ENCODE assay signal across 10 mouse cellular contexts in the genomic region with DNA sequence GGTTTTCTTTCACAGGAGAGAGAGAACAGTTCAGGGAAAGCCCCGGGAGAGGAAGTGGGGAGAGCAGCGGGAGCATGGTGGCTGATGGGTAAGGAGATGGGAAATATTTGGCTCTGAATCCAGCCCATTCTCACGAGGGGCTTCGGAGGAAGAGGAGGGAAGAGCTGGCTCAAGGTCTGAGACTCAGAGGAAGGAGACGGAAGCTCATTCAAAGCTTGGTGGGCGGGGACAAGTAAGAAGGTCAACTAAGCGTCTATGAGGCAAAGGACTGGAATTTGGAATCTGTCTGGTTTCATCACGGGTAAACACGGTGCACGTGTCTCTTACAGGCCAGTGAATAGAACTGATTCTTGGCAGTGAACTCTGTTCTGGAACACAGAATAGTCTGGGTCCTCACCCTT. TPM values are rescaled to one million over a fixed set of nuclear protein-coding genes. Genes with fewer than 3 reads are reported as not detected.
A peak's percentile ranks its signal among the peaks of the same experiment; 100 is the strongest.
DNase-seq lines count a peak whose midpoint lies in the region; TF ChIP-seq lines count a peak whose summit lies in the region.
"Had no signal": no experiment of that assay in that cellular context is flagged by ENCODE, and none has a peak within 500 bp of the region (broad histone marks: within the 10 kb centered on the region; RNA-seq: fewer than 3 reads in every experiment).

No protein-coding gene starts in this region.

- TF ChIP-seq POLR2A in ES-Bruce4 (IDR thresholded peaks at IDR 0.05; ENCODE audit: insufficient read depth, low read length) = no peak

- intact Hi-C loops in heart, postnatal 10 days (cut with DNase I) = no loop called here

- H3K9me3 ChIP-seq in ES-Bruce4 (replicated peaks; ENCODE audit: control insufficient read depth, insufficient read depth, low read length, poor library complexity, severe bottlenecking) = no peaks in the 10 kb centered on the region

- DNase-seq in adipocyte (ENCODE audit: low spot score) = peak; percentile 28
- DNase-seq in kidney, adult 9 months = peak; percentile 93
- DNase-seq in retina, embryonic 14.5 days (ENCODE audit: low spot score) = peak; percentile 23
- DNase-seq in lung, postnatal 36 days = no peak
- DNase-seq in heart, postnatal 10 days = no peak
- no peak for DNase-seq in gastrocnemius, adult 8-10 months (ENCODE audit: low spot score in 2 of 2)
- DNase-seq: cerebellum, adult 9-11 months; layer of hippocampus, postnatal 36 days; right cerebral cortex, postnatal 14 days had no signal

- H3K9ac ChIP-seq in ES-Bruce4 (ENCODE audit: low read depth, poor library complexity, severe bottlenecking) = peak overlapping the region; percentile 36

- TF ChIP-seq CTCF in ES-Bruce4 (IDR thresholded peaks at IDR 0.05; ENCODE audit: low read depth, low read length) = no peak

- H3K27ac ChIP-seq in ES-Bruce4 (ENCODE audit: insufficient read depth, low read length) = peak overlapping the region; percentile 20; the same call in 1 of the 2 replicates

- no peak for TF ChIP-seq EP300 in ES-Bruce4 (IDR thresholded peaks at IDR 0.05; ENCODE audit: insufficient read depth, low read depth, low read length)

- H3K36me3 ChIP-seq in ES-Bruce4 (ENCODE audit: control insufficient read depth, insufficient read depth, low read length, poor library complexity, severe bottlenecking) = no peaks in the 10 kb centered on the region

- H3K27me3 ChIP-seq in ES-Bruce4 (ENCODE audit: control insufficient read depth, insufficient read depth, low read length, poor library complexity, severe bottlenecking) = no peaks in the 10 kb centered on the region

- H3K4me1 ChIP-seq in ES-Bruce4 (ENCODE audit: control insufficient read depth, insufficient read depth, low read length) = no peaks in the 10 kb centered on the region

- peak overlapping the region; percentile 36 for H3K4me3 ChIP-seq in ES-Bruce4 (ENCODE audit: low read depth, low read length)

RNA-seq across cellular contexts. Expression of gene Gpatch3, which starts 4.5 kb away (rescaled TPM):
- polyA plus RNA-seq in ES-Bruce4 (2011; ENCODE audit: insufficient read depth, insufficient read length, low read depth, missing spikeins) = 3.9 and 7.9 TPM in 2 replicates
- 1 to 10 TPM; 5.1 to 8.3 TPM for total RNA-seq in heart, postnatal 10 days (2021)
- 1 to 10 TPM; 3.0 to 3.8 (median 3.4) TPM for total RNA-seq in gastrocnemius, adult 8-10 months (2022)

RNA-seq across cellular contexts. Expression of gene Gpn2, which starts 14.1 kb away (rescaled TPM):
- polyA plus RNA-seq in ES-Bruce4 (2011; ENCODE audit: insufficient read depth, insufficient read length, low read depth, missing spikeins) = 22.2 and 24.3 TPM in 2 replicates
- 1 to 10 TPM; 9.0 to 9.8 TPM for total RNA-seq in heart, postnatal 10 days (2021)
- total RNA-seq in gastrocnemius, adult 8-10 months (2022) = 1 to 10 TPM; 4.8 to 6.8 (median 5.7) TPM

RNA-seq across cellular contexts. Expression of gene Nr0b2, which starts 16.9 kb away (rescaled TPM):
- not detected in 2 replicates for polyA plus RNA-seq in ES-Bruce4 (2011; ENCODE audit: insufficient read depth, insufficient read length, low read depth, missing spikeins)
- 10 to 100 TPM; 13.9 to 20.4 TPM for total RNA-seq in heart, postnatal 10 days (2021)
- total RNA-seq in gastrocnemius, adult 8-10 months (2022) = under 1 TPM in 1 of 4 experiments, not detected in 3; 0.34 TPM
- total RNA-seq: layer of hippocampus, postnatal 36 days had no signal

RNA-seq across cellular contexts. Expression of gene Nudc, which starts 24.3 kb away (rescaled TPM):
- polyA plus RNA-seq in ES-Bruce4 (2011; ENCODE audit: insufficient read depth, insufficient read length, low read depth, missing spikeins) = 274 and 303 TPM in 2 replicates
- 10 to 100 TPM; 71.0 to 74.5 TPM for total RNA-seq in heart, postnatal 10 days (2021)
- 10 to 100 TPM; 43.8 to 51.1 (median 47.0) TPM for total RNA-seq in gastrocnemius, adult 8-10 months (2022)

RNA-seq across cellular contexts. Expression of gene Sfn, which starts 31.9 kb away (rescaled TPM):
- polyA plus RNA-seq in ES-Bruce4 (2011; ENCODE audit: insufficient read depth, insufficient read length, low read depth, missing spikeins) = 250 and 292 TPM in 2 replicates
- total RNA-seq in heart, postnatal 10 days (2021) = 1 to 10 TPM; 1.3 to 1.9 TPM
- total RNA-seq in gastrocnemius, adult 8-10 months (2022) = 1 to 10 TPM in 1 of 4 experiments, under 1 TPM in 3; 0.51 to 1.3 (median 0.79) TPM

Comparison
In these comparisons a context has a peak if more than half of its experiments do, and no peak if none do; other contexts are left out.
1. DNase-seq: peak in adipocyte (single experiment), kidney, adult 9 months (single experiment) and retina, embryonic 14.5 days (single experiment); none in lung, postnatal 36 days (single experiment), heart, postnatal 10 days (0 of 2) and gastrocnemius, adult 8-10 months (0 of 2).
2. RNA of gene Nr0b2, which starts 16.9 kb away (total RNA-seq): 13.9 to 20.4 TPM in heart, postnatal 10 days; 0.34 TPM in gastrocnemius, adult 8-10 months; every median in the first group is over 10 times any median in the second.